Comparison of ENCODE assay signal across 9 mouse cellular contexts in genomic region chr10:130536101-130536500, GRCm38 (mm10). TPM values are rescaled to one million over a fixed set of nuclear protein-coding genes. Genes with fewer than 3 reads are reported as not detected.
DNase-seq lines count a peak whose midpoint lies in the region; ATAC-seq and TF ChIP-seq lines count a peak whose summit lies in the region.
"Had no signal": no experiment of that assay in that cellular context is flagged by ENCODE, and none has a peak within 500 bp of the region (broad histone marks: within the 10 kb centered on the region; RNA-seq: fewer than 3 reads in every experiment).

No protein-coding gene starts in this region.

- peak; percentile 29 for DNase-seq in cerebellum, adult 9-10 months
- DNase-seq in cerebellum, adult 8-10 months, result no peak
- no peak for DNase-seq in midbrain, postnatal 0 days (ENCODE audit: low spot score)
- DNase-seq in kidney, postnatal 10 days, result peak; percentile 42
- DNase-seq in thymus, postnatal 14 days, result peak; percentile 50
- DNase-seq in gastrocnemius, postnatal 14 days, result no peak
- no peak for DNase-seq in left cerebral cortex, adult 18-20 months (ENCODE audit: low spot score in 2 of 2)

- no peaks in the 10 kb centered on the region for H3K4me1 ChIP-seq in midbrain, postnatal 0 days (ENCODE audit: insufficient read depth, low read length)
- H3K4me1 ChIP-seq in midbrain, embryonic 16.5 days (ENCODE audit: control insufficient read depth, insufficient read depth, low read length), result no peaks in the 10 kb centered on the region

- 71% methylated on average over 3 of the region's 3 CpGs for WGBS in midbrain, postnatal 0 days
- 79% methylated on average over 3 of the region's 3 CpGs for WGBS in midbrain, embryonic 16.5 days

- peak; percentile 10; the same call in 1 of the 2 replicates for TF ChIP-seq CTCF in midbrain, postnatal 0 days (IDR thresholded peaks at IDR 0.05)

- no peak overlapping the region for H3K4me2 ChIP-seq in midbrain, postnatal 0 days (ENCODE audit: low read depth, low read length, poor library complexity, severe bottlenecking)
- H3K4me2 ChIP-seq in midbrain, embryonic 16.5 days (ENCODE audit: low read length), result no peak overlapping the region

- H3K27ac ChIP-seq in midbrain, postnatal 0 days (ENCODE audit: low read depth, low read length), result no peak overlapping the region
- H3K27ac ChIP-seq in midbrain, embryonic 16.5 days (ENCODE audit: low read length), result no peak overlapping the region

- intact Hi-C loops in gastrocnemius, postnatal 14 days (cut with DNase I; ENCODE audit: low total_unique reads), result no loop called here

- no peaks in the 10 kb centered on the region for H3K36me3 ChIP-seq in midbrain, postnatal 0 days (ENCODE audit: insufficient read depth, low read length)
- H3K36me3 ChIP-seq in midbrain, embryonic 16.5 days (ENCODE audit: control insufficient read depth, insufficient read depth, low read length), result no peaks in the 10 kb centered on the region

- no peak overlapping the region for H3K4me3 ChIP-seq in midbrain, postnatal 0 days (ENCODE audit: low read depth, low read length)
- H3K4me3 ChIP-seq in midbrain, embryonic 16.5 days (ENCODE audit: low read depth, low read length), result no peak overlapping the region

- no peaks in the 10 kb centered on the region for H3K27me3 ChIP-seq in midbrain, postnatal 0 days (ENCODE audit: insufficient read depth, low read length)
- H3K27me3 ChIP-seq in midbrain, embryonic 16.5 days (ENCODE audit: control insufficient read depth, insufficient read depth, low read depth, low read length), result no peaks in the 10 kb centered on the region

- H3K9ac ChIP-seq in midbrain, postnatal 0 days (replicated peaks; ENCODE audit: low read length, poor library complexity, severe bottlenecking), result no peak overlapping the region
- no peak overlapping the region for H3K9ac ChIP-seq in midbrain, embryonic 16.5 days (ENCODE audit: low read depth, low read length)

- H3K9me3 ChIP-seq in midbrain, postnatal 0 days (ENCODE audit: low read length), result no peaks in the 10 kb centered on the region
- no peaks in the 10 kb centered on the region for H3K9me3 ChIP-seq in midbrain, embryonic 16.5 days (replicated peaks; ENCODE audit: control insufficient read depth, low read length, poor library complexity, severe bottlenecking)

- ATAC-seq in midbrain, postnatal 0 days (ENCODE audit: low FRiP score), result no peak
- ATAC-seq in midbrain, embryonic 16.5 days, result no peak

RNA-seq across cellular contexts. Expression of gene Vmn2r87, which starts 38.9 kb away (rescaled TPM):
- total RNA-seq in midbrain, postnatal 0 days (2014; rRNA removed), result 0.44 and 0.85 TPM in 2 replicates
- 0.06 and 0.10 TPM in 2 replicates for polyA plus RNA-seq in midbrain, postnatal 0 days (2015; fragmentation: Nextera tagmentation; extraction: Ambion mirVana)
- polyA plus RNA-seq in midbrain, embryonic 16.5 days (2015; fragmentation: Nextera tagmentation; extraction: Ambion mirVana), result 0.09 and 0.13 TPM in 2 replicates
- not detected for total RNA-seq in gastrocnemius, postnatal 14 days (2021)
- 1 to 10 TPM in 1 of 2 experiments, under 1 TPM in 1; 0.72 to 1.0 TPM for total RNA-seq in left cerebral cortex, adult 18-20 months (2021)
- total RNA-seq: hematopoietic stem cell, adult 5-6 weeks had no signal

Comparison
In these comparisons a context has a peak if more than half of its experiments do, and no peak if none do; other contexts are left out.
1. DNase-seq: peak in cerebellum, adult 9-10 months (single experiment), kidney, postnatal 10 days (single experiment) and thymus, postnatal 14 days (single experiment); none in cerebellum, adult 8-10 months (single experiment), midbrain, postnatal 0 days (single experiment), gastrocnemius, postnatal 14 days (single experiment) and left cerebral cortex, adult 18-20 months (0 of 2).